Mouse (Mus musculus): ENCODE results near the gene Armcx1.

DNA sequence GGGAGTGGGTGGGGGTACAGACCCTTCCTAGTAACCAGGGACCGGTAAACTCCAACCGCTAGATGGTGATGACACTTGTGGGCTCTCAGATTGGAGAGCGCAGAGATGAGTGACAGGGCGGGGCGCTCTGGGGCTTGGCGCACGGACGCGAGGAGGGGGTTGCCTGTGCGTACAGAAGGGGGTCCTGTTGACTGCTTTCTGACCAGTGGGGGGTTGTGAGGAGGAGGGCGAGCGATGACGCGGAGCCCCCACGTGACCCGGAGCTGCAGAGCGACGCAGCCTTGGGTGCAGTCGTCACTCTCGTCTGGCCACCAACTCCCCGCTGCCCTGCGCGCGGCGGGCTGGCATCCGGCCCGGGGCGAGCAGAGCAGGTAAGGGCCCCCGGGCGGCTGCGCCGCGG, 31.5 kb upstream of the Armcx1 start, which contains the start of gene Armcx4:
- no peak for TF ChIP-seq POLR2A (IDR thresholded peaks at IDR 0.05; ENCODE audit: control insufficient read depth, extremely low read depth, insufficient read depth, low read length, poor library complexity)
- no peak for TF ChIP-seq CTCF (IDR thresholded peaks at IDR 0.05; ENCODE audit: borderline replicate concordance, control insufficient read depth, extremely low read depth, insufficient read depth, low read length, poor library complexity)
